Mouse (Mus musculus): ENCODE data around the gene Lepr.

Lepr gene

DNA sequence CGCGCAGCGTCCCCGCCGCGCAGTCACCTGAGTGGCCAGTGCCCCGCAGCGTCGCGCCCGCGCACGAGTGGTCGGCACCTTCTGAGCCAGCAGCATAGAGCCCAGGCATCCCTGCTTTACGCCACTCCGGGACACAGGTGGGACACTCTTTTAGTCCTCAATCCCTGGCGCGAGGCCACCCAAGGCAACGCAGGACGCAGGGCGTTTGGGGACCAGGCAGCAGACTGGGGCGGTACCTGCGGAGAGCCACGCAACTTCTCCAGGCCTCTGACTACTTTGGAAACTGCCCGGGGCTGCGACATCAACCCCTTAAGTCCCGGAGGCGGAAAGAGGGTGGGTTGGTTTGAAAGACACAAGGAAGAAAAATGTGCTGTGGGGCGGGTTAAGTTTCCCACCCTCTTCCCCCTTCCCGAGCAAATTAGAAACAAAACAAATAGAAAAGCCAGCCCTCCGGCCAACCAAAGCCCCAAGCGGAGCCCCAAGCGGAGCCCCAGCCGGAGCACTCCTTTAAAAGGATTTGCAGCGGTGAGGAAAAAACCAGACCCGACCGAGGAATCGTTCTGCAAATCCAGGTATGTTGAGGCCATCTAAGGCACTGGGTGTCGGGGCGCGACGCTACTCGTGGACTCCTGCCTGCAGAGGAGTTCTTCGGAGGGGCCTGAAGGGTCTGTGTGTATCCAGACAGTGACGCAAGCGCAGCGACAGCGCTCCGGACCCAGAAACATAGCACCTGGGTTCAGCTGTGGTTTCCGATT lies at the start of gene Lepr:
TSS of gene Lepr (plus strand) at position 38 of the 755 bp plus-strand sequence.
- in situ Hi-C loops (cut with MboI; ENCODE audit: unreplicated experiment in 2 of 2), result no loop called here

DNA sequence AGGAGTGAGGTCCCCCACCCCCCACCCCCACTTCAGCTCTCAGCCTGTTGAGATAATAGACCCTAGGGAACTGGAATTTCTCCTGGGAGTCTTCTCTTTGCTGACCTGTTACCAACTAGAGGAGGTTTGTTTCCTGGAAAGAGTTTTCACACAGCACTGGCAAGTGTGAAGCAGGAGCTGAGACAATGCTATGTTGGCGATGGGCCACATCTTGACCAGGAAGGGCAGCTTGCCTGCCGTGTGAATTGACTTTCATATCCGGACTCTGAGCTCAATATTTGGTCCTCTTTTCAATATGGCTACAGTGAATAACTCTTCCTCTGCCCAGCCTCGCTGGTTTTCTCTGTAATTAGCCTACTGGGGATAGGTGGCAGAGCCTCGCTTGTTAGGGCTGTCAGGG lies 48.0 kb upstream of the Lepr start:
- in situ Hi-C loops (cut with MboI; ENCODE audit: unreplicated experiment in 2 of 2), result loop anchor here (10.0 to 25.0 kb wide), 6 partner anchors 284 to 1668 kb away; partner anchors contain the start of genes Gm12789 (in 1 of the 2) and Gm12790 (in 1 of the 2)

DNA sequence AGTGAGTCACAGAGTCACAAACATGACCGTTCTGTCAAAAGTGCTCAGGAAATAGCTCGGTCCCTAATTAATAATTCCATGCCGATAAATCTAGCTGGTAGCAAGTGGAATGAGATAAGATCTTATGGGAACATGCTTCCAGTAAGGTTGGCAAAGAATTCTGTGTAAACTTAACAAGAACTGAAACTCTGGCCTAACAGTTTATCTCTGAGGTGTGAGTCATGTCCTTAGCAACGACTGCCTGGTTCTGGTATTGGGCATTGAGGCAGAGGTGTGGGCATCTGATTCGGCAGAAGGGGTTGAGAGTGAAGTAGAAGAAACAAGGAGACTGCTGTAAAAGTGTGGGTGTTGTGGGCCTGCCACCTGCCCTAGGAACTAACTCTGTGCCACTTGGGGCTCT lies 47.4 kb upstream of the Lepr start:
- in situ Hi-C loops (cut with MboI; ENCODE audit: unreplicated experiment in 2 of 2), result loop anchor here (10.0 to 25.0 kb wide), 6 partner anchors 285 to 1667 kb away; partner anchors contain the start of genes Gm12789 (in 1 of the 2) and Gm12790 (in 1 of the 2)

GRCm38 (mm10) chr4:101674790-101675189 lies 42.4 kb upstream of the Lepr start:
- in situ Hi-C loops (cut with MboI; ENCODE audit: unreplicated experiment in 2 of 2), result loop anchor here (25.0 kb wide), 4 partner anchors 313 to 1663 kb away; partner anchors contain the start of genes Gm12789 (in 1 of the 2) and Gm12790 (in 1 of the 2)

DNA sequence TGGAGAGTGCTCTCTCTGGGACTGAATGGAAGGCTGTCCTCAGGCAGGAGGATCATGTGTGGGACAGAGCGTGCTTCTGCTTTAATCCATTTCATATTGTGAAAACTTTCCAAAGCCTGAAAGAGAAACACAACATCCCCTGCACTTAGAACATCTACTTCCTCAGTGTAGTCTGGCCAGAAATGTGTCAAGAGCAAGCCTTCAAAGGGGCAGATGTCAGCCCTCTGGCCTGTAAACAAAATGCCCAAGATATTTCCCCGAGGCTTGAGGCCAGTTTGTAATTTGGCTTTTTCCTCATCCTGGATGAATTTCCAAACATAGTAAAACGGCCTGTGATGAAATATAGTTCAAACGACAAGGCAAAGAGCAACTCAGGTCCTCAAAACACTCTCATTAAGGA lies 41.5 kb upstream of the Lepr start:
- in situ Hi-C loops (cut with MboI; ENCODE audit: unreplicated experiment in 2 of 2), result no loop called here

DNA sequence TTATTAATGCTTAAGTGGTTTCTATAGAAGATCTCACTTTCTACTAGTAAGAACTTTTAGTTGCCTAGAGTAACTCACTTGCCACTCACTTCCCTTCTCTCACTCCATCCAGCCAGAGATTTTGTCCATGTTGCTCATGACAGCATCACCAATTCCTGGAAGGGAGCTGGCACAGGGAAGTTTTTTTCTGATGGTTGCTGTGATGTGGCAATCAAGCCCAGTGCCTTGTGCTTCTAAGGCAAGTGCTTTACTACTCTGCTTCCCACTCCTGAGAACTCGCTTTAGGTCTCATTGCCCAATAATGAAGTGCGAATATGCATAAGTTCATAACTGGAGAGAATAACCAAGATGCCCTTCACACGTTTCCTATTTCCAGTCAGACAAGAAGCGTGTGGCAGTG lies 34.6 kb upstream of the Lepr start:
- in situ Hi-C loops (cut with MboI; ENCODE audit: unreplicated experiment in 2 of 2), result no loop called here

GRCm38 (mm10) chr4:101683086-101683485 lies 34.1 kb upstream of the Lepr start:
- in situ Hi-C loops (cut with MboI; ENCODE audit: unreplicated experiment in 2 of 2), result no loop called here

DNA sequence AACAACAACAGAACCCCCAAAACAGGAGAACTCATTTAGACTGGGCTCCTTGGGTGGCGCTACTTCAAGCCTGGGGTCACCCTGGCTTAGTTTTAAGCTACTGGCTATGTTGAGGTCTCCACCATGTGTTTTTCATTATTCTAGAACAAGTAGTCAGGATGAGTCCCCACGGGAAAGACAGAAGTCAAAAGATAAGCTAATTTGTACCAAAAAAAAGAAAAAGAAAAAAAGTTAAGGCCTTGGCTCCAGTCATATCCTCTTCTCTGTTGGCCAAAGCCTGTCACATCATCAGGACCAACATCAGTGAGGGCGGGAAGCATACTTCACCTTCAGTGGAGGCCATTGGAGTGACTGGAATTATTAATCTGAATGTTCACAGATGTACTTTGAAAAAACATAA lies 32.4 kb upstream of the Lepr start:
- in situ Hi-C loops (cut with MboI; ENCODE audit: unreplicated experiment in 2 of 2), result no loop called here

DNA sequence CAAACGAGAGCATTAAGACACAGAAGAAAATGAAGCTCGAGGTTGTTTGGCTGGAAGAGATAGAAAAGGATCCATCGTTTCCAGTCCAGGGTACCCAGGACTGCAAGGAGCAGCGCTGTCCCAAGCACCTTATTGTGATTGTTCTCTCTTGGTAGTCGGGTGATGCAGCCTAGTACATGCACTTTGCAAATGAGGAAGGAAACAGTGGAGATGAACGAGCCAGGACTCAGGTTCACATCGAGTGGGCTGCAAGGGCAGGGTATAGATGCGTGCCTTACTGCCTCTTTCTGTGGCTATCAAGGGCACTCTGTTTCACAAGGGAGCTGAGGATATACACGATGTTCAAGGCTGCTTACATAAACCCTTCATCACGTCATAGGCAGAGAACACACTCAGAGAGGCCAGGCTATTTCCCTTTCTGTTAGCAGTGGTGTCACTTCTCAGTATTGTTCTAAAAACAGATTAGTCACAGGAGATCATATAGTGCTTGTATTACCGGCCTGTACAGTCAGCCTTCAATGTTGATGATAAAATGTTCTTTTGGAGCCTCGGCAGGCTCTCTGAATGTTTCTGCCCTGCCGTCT lies 30.9 kb upstream of the Lepr start:
- in situ Hi-C loops (cut with MboI; ENCODE audit: unreplicated experiment in 2 of 2), result no loop called here

DNA sequence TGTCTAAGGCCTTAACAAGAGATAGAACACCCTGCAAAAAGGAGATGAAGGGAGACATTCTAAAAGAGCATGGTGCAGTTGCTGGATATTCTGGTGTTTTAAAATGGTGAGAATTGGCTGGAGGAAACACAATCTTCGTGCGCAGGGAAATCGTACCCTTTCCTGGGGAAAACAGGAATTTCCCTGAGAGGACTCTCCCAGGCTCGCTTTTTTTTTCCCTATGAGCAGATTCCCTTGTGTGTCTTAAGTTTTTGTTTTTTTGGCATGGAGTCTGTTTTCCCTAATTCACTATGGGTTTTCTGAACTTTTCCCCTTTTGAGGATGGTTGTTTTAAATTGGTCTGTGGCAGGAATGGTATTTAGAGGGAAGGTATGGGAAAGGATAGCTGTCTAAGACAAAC lies 28.0 kb upstream of the Lepr start:
- in situ Hi-C loops (cut with MboI; ENCODE audit: unreplicated experiment in 2 of 2), result no loop called here

- in situ Hi-C loops (cut with MboI; ENCODE audit: unreplicated experiment in 2 of 2), result no loop called here
Observed at GRCm38 (mm10) chr4:101689645-101690044, 27.6 kb upstream of the Lepr start.

DNA sequence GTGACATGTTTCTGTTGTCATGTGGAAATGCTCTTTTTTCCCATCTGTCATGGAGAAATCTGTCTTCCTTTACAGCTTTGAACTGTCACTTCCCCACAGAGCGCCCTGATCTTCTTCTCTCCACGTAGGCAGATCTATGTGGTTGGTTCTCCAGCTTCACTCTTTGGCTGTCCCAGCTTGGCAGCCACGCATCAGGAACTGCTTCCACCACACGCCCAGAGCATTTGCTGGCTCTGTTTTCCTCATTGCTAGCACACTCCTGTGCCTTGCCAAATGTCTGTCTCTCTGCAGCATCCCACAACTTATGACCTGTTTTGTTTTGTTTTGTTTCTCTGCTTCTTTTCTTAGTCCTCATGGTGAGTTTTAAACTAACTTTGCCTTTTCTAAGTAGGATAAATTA lies 24.3 kb upstream of the Lepr start:
- in situ Hi-C loops (cut with MboI; ENCODE audit: unreplicated experiment in 2 of 2), result no loop called here

- in situ Hi-C loops (cut with MboI; ENCODE audit: unreplicated experiment in 2 of 2), result no loop called here
Observed at GRCm38 (mm10) chr4:101694529-101694928, 22.7 kb upstream of the Lepr start.

DNA sequence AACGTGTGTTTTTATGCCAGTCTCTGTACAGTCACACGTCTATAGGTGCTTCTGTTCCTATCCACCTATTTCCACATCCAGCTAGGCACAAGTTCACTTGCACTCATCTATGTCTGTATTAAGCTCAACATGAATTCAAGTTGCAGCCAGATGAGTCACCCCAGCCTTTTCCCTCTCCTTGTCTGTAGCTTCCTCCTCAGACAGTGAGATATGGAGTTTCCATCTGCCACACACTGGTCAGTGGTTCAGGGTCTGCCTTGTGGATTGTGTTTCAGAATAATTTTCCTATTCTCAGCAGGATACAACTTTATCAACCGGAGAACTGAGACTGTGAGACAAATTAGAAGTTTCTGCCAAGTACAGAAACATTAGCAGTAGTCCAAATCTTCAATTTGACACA lies 20.0 kb upstream of the Lepr start:
- in situ Hi-C loops (cut with MboI; ENCODE audit: unreplicated experiment in 2 of 2), result no loop called here

- in situ Hi-C loops (cut with MboI; ENCODE audit: unreplicated experiment in 2 of 2), result no loop called here
Observed at GRCm38 (mm10) chr4:101699423-101699822, 17.8 kb upstream of the Lepr start.

- in situ Hi-C loops (cut with MboI; ENCODE audit: unreplicated experiment in 2 of 2), result no loop called here
Observed at GRCm38 (mm10) chr4:101700892-101701640, 16.1 kb upstream of the Lepr start.

DNA sequence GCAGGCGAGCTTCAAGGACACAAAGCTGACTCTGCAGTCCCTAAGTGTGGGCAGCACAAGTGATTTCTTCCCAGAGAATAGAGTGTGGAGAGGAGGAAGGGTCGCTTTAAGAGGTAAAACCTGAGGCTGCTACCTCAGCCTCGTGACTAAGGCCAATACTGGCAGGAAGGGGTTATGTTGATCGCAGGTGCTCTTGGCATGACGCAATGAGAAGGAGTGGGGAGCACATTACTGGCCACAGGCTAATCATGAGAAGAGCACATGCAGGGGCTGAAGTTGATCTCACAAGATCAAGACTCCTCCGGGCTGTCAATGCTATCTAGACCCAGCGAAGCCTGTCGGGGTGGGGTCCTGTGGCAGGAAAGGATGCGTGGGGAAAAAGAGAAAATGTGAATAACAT lies 11.9 kb upstream of the Lepr start:
- in situ Hi-C loops (cut with MboI; ENCODE audit: unreplicated experiment in 2 of 2), result no loop called here

GRCm38 (mm10) chr4:101707234-101707633 lies 10.0 kb upstream of the Lepr start:
- in situ Hi-C loops (cut with MboI; ENCODE audit: unreplicated experiment in 2 of 2), result no loop called here

GRCm38 (mm10) chr4:101707953-101708352 lies 9.3 kb upstream of the Lepr start:
- in situ Hi-C loops (cut with MboI; ENCODE audit: unreplicated experiment in 2 of 2), result no loop called here

- in situ Hi-C loops (cut with MboI; ENCODE audit: unreplicated experiment in 2 of 2), result no loop called here
Observed at GRCm38 (mm10) chr4:101710361-101710760, 6.8 kb upstream of the Lepr start.

- in situ Hi-C loops (cut with MboI; ENCODE audit: unreplicated experiment in 2 of 2), result no loop called here
Observed at GRCm38 (mm10) chr4:101711100-101711499, 6.1 kb upstream of the Lepr start.

Data from v-Abl transformed pro-B cells (cell line).